Mouse (Mus musculus) bone marrow macrophage, adult 2 months (primary cell): ENCODE measurements around the gene Fam122a. TPM values are rescaled to one million over a fixed set of nuclear protein-coding genes. Genes with fewer than 3 reads are reported as not detected.

Source experiments
- H3K27ac ChIP-seq: 2 replicates; pipeline ENCODE4 v1.5.1; 2012; ENCODE audit warnings: low read depth, low read length; ENCODE audit not compliant: insufficient read depth
- H3K4me1 ChIP-seq: 2 replicates; pipeline ENCODE4 v1.6.1; 2012; ENCODE audit warnings: low read length; ENCODE audit not compliant: control insufficient read depth, insufficient read depth
- H3K4me3 ChIP-seq: 2 replicates; pipeline ENCODE4 v1.5.1; 2012; ENCODE audit warnings: mild to moderate bottlenecking, low read length, moderate library complexity; ENCODE audit not compliant: insufficient read depth
- CTCF ChIP-seq: IDR thresholded peaks from 2 replicates; pipeline ENCODE4 v1.5.1; 2012; ENCODE audit warnings: low read depth, mild to moderate bottlenecking, low read length, moderate library complexity
- POLR2A ChIP-seq: IDR thresholded peaks from 2 replicates; pipeline ENCODE4 v1.6.1; 2012; ENCODE audit warnings: mild to moderate bottlenecking, low read depth, low read length, borderline replicate concordance
- polyA plus RNA-seq: library from polyadenylated mRNA; stranded (reverse); fragments of >200 nt; gene quantifications from 2 replicates; pipeline ENCODE4 v1.2.4, GENCODE M21; 2012; ENCODE audit not compliant: missing spikeins, insufficient read depth, insufficient read length

Gene Fam122a
- polyA plus RNA-seq, 1 experiment = 17.7 TPM

- TF ChIP-seq CTCF (no peak), POLR2A (no peak)
- no peaks in the 10 kb centered on the region; the same call in 1 of the 2 replicates for H3K4me1 ChIP-seq
- H3K27ac ChIP-seq = no peak overlapping the region
- H3K4me3 ChIP-seq = no peak overlapping the region
Observed at GRCm38 (mm10) chr19:24491824-24492223, 14.7 kb upstream of the Fam122a start.

GRCm38 (mm10) chr19:24490275-24490674 is 13.1 kb upstream of the Fam122a start:
- Histone ChIP-seq H3K4me3 (no peak overlapping the region), H3K4me1 (no peaks in the 10 kb centered on the region; the same call in 1 of the 2 replicates), H3K27ac (no peak overlapping the region)
- TF ChIP-seq POLR2A (no peak), CTCF (no peak)

- Histone ChIP-seq H3K4me3 (no peak overlapping the region), H3K27ac (no peak overlapping the region), H3K4me1 (no peaks in the 10 kb centered on the region)
- TF ChIP-seq POLR2A (no peak), CTCF (no peak)
Observed at GRCm38 (mm10) chr19:24486433-24487296, 9.5 kb upstream of the Fam122a start.

GRCm38 (mm10) chr19:24484612-24485194 is 7.5 kb upstream of the Fam122a start:
- no peak overlapping the region for H3K27ac ChIP-seq
- TF ChIP-seq CTCF = no peak
- no peak for TF ChIP-seq POLR2A
- H3K4me1 ChIP-seq = no peaks in the 10 kb centered on the region
- no peak overlapping the region for H3K4me3 ChIP-seq

GRCm38 (mm10) chr19:24480916-24481315 is 3.8 kb upstream of the Fam122a start:
- TF ChIP-seq CTCF (no peak), POLR2A (no peak)
- peaks cover 3% of the 10 kb centered on the region; the same call in 1 of the 2 replicates for H3K4me1 ChIP-seq
- H3K4me3 ChIP-seq = no peak overlapping the region
- no peak overlapping the region for H3K27ac ChIP-seq

- H3K4me3 ChIP-seq = peak overlapping the region; percentile 87
- peaks cover 10% of the 10 kb centered on the region for H3K4me1 ChIP-seq
- H3K27ac ChIP-seq = peak overlapping the region; percentile 63
- TF ChIP-seq POLR2A (no peak), CTCF (no peak)
Observed at GRCm38 (mm10) chr19:24476461-24476860, 695 bp downstream of the Fam122a start.

GRCm38 (mm10) chr19:24475281-24475680 is 1.9 kb downstream of the Fam122a start:
- no peak for TF ChIP-seq CTCF
- peaks cover 11% of the 10 kb centered on the region for H3K4me1 ChIP-seq
- H3K4me3 ChIP-seq = no peak overlapping the region
- H3K27ac ChIP-seq = no peak overlapping the region

GRCm38 (mm10) chr19:24472512-24472911 is 4.6 kb downstream of the Fam122a start:
- TF ChIP-seq CTCF = no peak
- no peak for TF ChIP-seq POLR2A
- H3K4me1 ChIP-seq = peaks cover 9% of the 10 kb centered on the region
- H3K4me3 ChIP-seq = no peak overlapping the region
- H3K27ac ChIP-seq = no peak overlapping the region

- Histone ChIP-seq H3K4me3 (no peak overlapping the region), H3K4me1 (peaks cover 12% of the 10 kb centered on the region), H3K27ac (no peak overlapping the region)
- no peak for TF ChIP-seq CTCF
- no peak for TF ChIP-seq POLR2A
Observed at GRCm38 (mm10) chr19:24471538-24471937, 5.6 kb downstream of the Fam122a start.

GRCm38 (mm10) chr19:24469216-24469615 is 7.9 kb downstream of the Fam122a start:
- H3K27ac ChIP-seq = no peak overlapping the region
- H3K4me1 ChIP-seq = peaks cover 8% of the 10 kb centered on the region
- no peak overlapping the region for H3K4me3 ChIP-seq
- TF ChIP-seq POLR2A = no peak
- no peak for TF ChIP-seq CTCF
